Mouse (Mus musculus): ENCODE measurements around the gene Olfr1336.
"Not testable (repeated sequence)": the region's sequence is repeated elsewhere in the genome, so short reads cannot be mapped to it uniquely, and the experiment has no call there.

Olfr1336 gene

DNA sequence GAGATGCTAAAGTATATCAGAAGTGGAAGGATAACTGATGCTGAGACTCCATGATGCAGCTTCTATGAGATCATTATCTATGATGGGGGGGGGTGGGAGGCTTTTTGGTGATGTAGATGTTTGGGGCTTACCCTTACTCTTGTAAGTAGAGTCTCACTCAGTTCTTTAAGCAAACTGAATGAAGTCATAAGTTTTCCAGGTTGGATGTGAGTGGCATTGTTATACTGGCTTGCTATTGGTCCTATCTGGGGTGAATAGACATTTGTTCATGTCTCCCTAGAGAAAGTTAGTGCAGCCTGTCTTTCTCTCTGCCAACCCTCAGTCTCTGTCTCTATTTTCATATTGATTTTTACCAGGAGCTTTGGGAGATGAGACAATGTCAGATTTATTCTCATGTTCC is at the start of gene Olfr1336:
Olfr1336 (plus strand) TSS at position 301 of the 400 bp plus-strand sequence.
- no peak for DNase-seq (ENCODE audit: low read depth, low spot score)

DNA sequence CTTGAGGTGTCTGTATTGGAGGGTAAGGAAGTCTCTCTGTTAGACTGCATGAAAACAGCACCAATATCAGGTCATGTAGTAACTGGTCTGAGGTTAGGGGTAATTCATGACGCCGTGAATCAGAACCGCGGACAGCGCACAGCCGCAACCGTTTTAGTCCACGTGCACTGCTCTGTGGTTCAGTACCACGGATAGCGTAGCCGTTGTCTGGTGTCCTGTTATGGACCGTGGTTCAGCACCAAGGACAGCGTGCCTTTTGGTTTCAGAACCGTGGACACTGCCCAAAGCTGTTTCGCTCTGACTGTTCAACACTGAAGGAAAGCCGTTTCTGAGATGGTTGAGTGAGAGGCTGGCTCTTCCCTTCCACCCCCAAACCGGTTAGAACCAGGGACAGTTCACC is 45.9 kb upstream of the Olfr1336 start, which contains the start of gene Gm20715:
Gm20715 (plus strand) TSS at position 235 of the 400 bp plus-strand sequence.
- DNase-seq (ENCODE audit: low read depth, low spot score), result peak; percentile 97

DNA sequence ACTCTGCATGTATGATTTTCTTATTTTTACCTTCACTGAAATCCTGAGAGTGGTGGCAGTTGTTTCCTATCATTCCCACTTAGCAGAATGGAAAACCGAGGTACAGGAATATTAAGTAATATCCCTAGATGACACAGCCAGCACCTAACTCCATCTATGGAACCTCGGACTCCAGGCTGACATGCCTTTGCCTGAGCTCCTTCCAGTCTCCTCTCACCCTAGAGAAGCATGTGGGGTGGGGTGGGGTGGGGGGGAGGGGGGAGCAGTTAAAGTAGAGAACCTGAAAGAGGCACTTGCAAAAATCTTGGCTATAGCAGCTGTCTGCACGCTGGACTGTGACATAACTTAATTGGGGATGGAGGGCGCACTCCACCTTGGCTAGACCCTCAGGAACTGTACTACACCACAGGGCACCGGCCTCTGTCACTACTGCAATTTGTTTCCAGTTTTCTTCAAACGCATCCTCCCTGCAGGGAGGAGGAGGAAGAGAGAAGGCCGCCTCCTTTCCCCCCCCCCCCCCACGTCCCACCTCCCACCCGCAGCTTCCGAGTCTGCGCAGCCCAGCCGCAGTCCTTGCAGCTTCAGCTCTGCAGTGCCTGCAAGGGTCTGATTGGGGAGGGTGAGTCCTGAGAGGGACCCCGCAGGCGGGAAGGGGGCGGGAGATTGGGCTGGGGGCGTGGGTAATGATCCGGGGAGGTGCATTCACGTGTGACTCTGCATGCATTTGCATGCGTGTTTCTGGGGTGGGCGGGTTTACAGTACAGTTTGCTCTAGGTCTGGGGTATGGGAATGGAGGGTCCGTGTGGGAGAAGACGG is 41.1 kb upstream of the Olfr1336 start:
- peak; percentile 59 for DNase-seq (ENCODE audit: low read depth, low spot score)

- no peak for DNase-seq (ENCODE audit: low read depth, low spot score)
Observed at GRCm38 (mm10) chr7:6415442-6415787, 40.6 kb upstream of the Olfr1336 start.

- no peak for DNase-seq (ENCODE audit: low read depth, low spot score)
Observed at GRCm38 (mm10) chr7:6419894-6420293, 36.1 kb upstream of the Olfr1336 start.

- DNase-seq (ENCODE audit: low read depth, low spot score), result peak; percentile 49
Observed at GRCm38 (mm10) chr7:6429381-6429780, 26.6 kb upstream of the Olfr1336 start.

DNA sequence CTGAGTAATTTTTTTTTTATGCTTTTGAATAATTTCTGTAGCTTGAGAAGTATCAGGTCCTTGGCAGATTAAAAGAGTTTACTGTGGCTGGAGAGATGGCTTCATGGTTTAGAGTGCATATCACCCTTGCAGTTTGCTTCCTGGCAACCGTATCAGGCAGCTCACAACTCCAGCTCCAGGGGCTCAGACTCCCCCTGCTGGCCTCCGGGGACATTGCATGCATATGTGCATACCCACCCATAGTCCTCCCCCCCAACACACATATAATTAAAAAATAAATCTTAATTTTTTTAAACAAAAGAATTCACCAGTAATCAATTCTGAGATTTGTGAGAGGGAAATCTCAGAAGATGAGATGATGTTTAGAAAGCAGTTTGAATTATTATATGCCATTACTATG is 25.6 kb upstream of the Olfr1336 start:
- DNase-seq (ENCODE audit: low read depth, low spot score), result peak; percentile 57

GRCm38 (mm10) chr7:6438388-6438787 is 17.6 kb upstream of the Olfr1336 start, which contains the start of gene Olfr1344:
Gene Olfr1344, plus strand, starts transcription at chr7:6438688.
- no peak for DNase-seq (ENCODE audit: low read depth, low spot score)

DNA sequence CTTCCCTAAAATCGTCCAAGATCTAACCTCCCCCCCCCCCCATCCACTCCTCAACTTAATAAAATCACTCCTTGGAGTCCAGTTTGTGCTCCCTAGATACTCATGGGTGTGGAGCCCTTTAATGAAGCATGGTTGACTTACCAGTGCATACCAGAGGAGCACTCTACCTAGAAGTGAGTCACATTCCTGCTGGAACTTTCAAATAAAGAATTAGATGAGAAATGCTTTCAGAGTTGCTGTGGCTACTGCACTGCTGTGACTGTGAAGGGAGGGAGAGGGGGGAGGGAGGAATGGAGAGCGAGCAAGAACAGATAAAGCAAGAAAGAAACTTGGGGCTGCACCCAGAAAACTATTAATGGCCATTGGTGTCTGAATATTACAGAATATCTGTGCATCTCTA is 14.8 kb upstream of the Olfr1336 start:
- no peak for DNase-seq (ENCODE audit: low read depth, low spot score)

DNA sequence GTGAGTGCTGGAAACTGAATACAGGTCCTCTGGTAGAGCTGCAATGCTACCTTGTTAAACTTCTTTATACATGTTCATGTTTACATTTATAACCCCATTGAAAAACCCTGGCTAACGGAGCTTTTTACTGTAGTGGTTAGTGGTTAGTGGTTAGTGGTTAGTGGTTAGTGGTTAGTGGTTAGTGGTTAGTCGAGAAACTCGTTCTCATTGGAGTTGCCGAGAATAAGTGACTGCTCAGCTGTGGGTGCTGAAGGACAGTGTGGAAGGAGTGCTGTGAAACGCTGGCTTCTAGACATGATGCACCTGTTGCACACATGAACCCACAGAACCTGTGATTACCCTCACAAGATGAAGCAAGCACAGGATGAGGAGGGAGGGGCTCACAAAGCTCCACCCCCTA is 8.2 kb upstream of the Olfr1336 start:
- no peak for DNase-seq (ENCODE audit: low read depth, low spot score)

DNA sequence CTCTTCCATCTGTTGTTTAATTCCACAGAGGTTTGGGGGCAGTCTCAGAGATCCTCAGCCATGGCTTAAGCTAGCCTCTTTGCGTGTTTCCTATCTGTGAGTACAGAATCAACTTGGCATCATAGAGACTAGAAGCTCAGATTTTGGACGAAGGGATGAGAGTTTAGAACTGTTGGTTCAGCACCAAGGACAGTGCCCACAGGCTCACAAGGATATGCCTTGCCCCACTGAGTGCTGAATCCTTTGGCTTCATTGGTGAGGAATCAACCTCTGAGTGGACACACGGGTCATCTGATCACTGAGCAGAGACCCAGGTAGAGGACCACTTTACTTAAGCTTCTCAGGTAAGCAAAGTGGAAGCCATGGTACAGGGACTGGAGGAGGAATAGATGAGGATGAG is 431 bp downstream of the Olfr1336 start:
- peak; percentile 48 for DNase-seq (ENCODE audit: low read depth, low spot score)

DNA sequence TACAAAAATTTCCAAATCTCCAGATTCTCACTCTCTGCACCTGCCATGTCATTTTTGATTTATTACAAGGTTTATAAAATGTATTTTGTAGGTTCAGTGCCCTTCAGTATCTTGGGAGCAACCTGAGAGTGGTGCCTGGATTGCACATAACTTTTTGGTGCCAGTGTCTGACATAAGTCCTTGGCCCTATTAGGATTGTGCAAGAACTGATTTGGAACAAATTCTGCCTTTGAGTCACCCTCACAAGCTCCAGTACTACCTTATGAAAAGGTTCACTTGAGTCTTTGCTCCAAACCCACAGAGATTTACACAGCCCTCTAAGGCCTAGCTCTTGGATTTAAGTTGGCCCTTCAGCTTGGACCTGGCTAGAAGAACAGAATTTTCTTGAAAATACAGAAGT is 11.0 kb downstream of the Olfr1336 start, which contains the start of gene Olfr1346:
Olfr1346 (plus strand) TSS at position 151 of the 400 bp plus-strand sequence.
- no peak for DNase-seq (ENCODE audit: low read depth, low spot score)

GRCm38 (mm10) chr7:6477633-6478032 is 21.7 kb downstream of the Olfr1336 start:
- DNase-seq (ENCODE audit: low read depth, low spot score), result not testable (repeated sequence)

DNA sequence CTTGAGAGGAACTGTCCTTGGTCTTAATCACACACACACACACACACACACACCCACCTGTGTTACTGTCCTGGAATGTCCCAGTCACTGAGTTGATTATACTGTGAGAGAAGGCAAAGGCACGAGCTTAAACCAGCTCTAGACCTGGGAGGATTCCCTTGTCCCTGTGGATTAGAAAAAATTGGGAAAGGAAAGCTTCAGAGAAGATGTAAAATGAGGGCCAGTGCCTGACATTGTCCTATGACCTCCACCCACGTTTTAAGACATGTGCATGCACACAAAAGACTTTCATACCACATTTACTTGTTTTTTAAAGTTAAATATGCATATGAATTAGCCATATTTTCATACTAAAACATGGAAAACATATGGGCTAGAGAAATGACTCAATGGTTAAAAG is 30.9 kb downstream of the Olfr1336 start, which contains the start of gene Olfr5:
Olfr5 (minus strand) TSS at position 101 of the 400 bp plus-strand sequence.
- DNase-seq (ENCODE audit: low read depth, low spot score), result no peak

- no peak for DNase-seq (ENCODE audit: low read depth, low spot score)
Observed at GRCm38 (mm10) chr7:6499655-6500054, 43.7 kb downstream of the Olfr1336 start, which contains the start of gene Olfr1347. Gene Olfr1347, minus strand, starts transcription at chr7:6499755.

DNA sequence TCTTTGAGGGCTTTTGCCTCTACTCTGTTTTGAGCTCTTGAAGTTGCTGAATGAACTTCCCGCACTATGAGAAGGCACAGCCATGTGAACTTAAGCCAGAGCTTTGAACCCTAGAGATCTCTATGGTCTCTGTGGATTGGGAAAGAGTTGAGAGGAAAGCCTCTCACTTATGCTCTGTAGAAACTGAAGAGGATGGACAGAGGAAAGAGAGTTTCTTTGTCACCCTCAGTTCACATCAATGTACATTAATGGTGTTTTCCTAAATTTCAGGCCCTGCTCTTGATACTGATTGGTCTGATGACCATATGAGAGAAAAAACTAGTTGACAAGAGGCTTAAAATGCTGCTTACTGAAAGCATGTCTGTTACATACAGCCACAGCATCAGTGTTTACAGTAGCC is 52.7 kb downstream of the Olfr1336 start, which contains the start of gene Olfr1348:
Olfr1348 (minus strand) TSS at position 101 of the 400 bp plus-strand sequence.
- DNase-seq (ENCODE audit: low read depth, low spot score), result no peak

Measured in R1 (cell line).